Comparison of ENCODE assay signal across 12 mouse cellular contexts in the genomic region with DNA sequence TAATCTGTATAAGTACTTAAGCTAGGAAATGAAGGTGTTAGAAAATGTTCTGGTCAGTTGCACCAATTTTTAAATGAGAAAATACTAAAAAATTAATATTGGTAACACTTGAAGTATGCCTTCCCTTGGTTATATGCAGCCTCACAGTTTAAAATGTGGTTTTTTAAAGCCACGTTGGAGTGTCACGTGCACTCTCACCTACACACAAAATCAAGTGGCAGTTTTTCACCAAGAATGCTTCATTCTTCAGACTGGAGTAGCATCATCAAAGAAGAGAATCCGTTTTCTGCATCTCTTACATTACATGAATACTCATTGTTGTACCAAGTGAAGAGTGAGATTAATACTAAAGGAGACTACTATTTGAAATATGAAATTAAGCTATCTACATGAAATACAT. TPM values are rescaled to one million over a fixed set of nuclear protein-coding genes. Genes with fewer than 3 reads are reported as not detected.
DNase-seq lines count a peak whose midpoint lies in the region; ATAC-seq and TF ChIP-seq lines count a peak whose summit lies in the region.
"Had no signal": no experiment of that assay in that cellular context is flagged by ENCODE, and none has a peak within 500 bp of the region (broad histone marks: within the 10 kb centered on the region; RNA-seq: fewer than 3 reads in every experiment).

No protein-coding gene starts in this region.

- no peak overlapping the region for H3K9ac ChIP-seq in kidney, embryonic 15.5 days
- no peak overlapping the region for H3K9ac ChIP-seq in embryonic facial prominence, embryonic 14.5 days (ENCODE audit: low read depth, low read length)
- no peak overlapping the region for H3K9ac ChIP-seq in hindbrain, embryonic 13.5 days
- no peak overlapping the region for H3K9ac ChIP-seq in midbrain, embryonic 14.5 days (replicated peaks; ENCODE audit: low read length)

- peaks cover 21% of the 10 kb centered on the region; the same call in 1 of the 2 replicates for H3K4me1 ChIP-seq in kidney, embryonic 15.5 days
- H3K4me1 ChIP-seq in kidney, adult 2 months (ENCODE audit: control insufficient read depth, insufficient read depth, low read length): no peaks in the 10 kb centered on the region; the same call in 1 of the 2 replicates
- H3K4me1 ChIP-seq in embryonic facial prominence, embryonic 14.5 days (ENCODE audit: control insufficient read depth, insufficient read depth, low read length): peaks cover 13% of the 10 kb centered on the region
- peaks cover 50% of the 10 kb centered on the region for H3K4me1 ChIP-seq in hindbrain, embryonic 13.5 days (replicated peaks)
- peaks cover 39% of the 10 kb centered on the region for H3K4me1 ChIP-seq in midbrain, embryonic 14.5 days (ENCODE audit: control insufficient read depth, insufficient read depth, low read length)

- TF ChIP-seq CTCF in kidney, adult 2 months (conservative IDR thresholded peaks at IDR 0.05; ENCODE audit: insufficient read depth, insufficient read length, low read depth, low read length): no peak

- ATAC-seq in kidney, embryonic 15.5 days (replicated peaks; ENCODE audit: low FRiP score): no peak
- ATAC-seq in embryonic facial prominence, embryonic 14.5 days (ENCODE audit: low read depth): no peak
- no peak for ATAC-seq in hindbrain, embryonic 13.5 days (ENCODE audit: low FRiP score)
- no peak for ATAC-seq in midbrain, embryonic 14.5 days (ENCODE audit: low FRiP score, low TSS enrichment)

- no peak for DNase-seq in kidney, adult 2 months
- DNase-seq in embryonic facial prominence, embryonic 14.5 days (ENCODE audit: low spot score): no peak
- DNase-seq in midbrain, embryonic 14.5 days: no peak
- DNase-seq in yolk sac, embryonic 10.5 days (ENCODE audit: low spot score): no peak
- no peak for DNase-seq in urinary bladder, postnatal 4 days (ENCODE audit: low spot score in 2 of 2)
- no peak for DNase-seq in retina, postnatal 1 day
- DNase-seq: cerebellum, postnatal 36 days; gastrocnemius, postnatal 14 days; kidney, postnatal 25 days; thymus, postnatal 4 days had no signal

- no peak overlapping the region for H3K4me3 ChIP-seq in kidney, embryonic 15.5 days (replicated peaks)
- H3K4me3 ChIP-seq in kidney, adult 2 months (ENCODE audit: insufficient read depth, low read depth, low read length): no peak overlapping the region
- H3K4me3 ChIP-seq in embryonic facial prominence, embryonic 14.5 days (ENCODE audit: low read depth, low read length): peak overlapping the region; percentile 88
- H3K4me3 ChIP-seq in hindbrain, embryonic 13.5 days: peak overlapping the region; percentile 75
- peak overlapping the region; percentile 90 for H3K4me3 ChIP-seq in midbrain, embryonic 14.5 days (replicated peaks; ENCODE audit: low read depth, low read length)

- whole genome bisulfite sequencing in kidney, embryonic 15.5 days: 66% methylated on average over 3 of the region's 3 CpGs
- 92% methylated on average over 3 of the region's 3 CpGs for WGBS in kidney, adult 2 months
- 47% methylated on average over 3 of the region's 3 CpGs for WGBS in embryonic facial prominence, embryonic 14.5 days
- 54% methylated on average over 3 of the region's 3 CpGs for WGBS in hindbrain, embryonic 13.5 days
- WGBS in midbrain, embryonic 14.5 days: 56% methylated on average over 3 of the region's 3 CpGs

- TF ChIP-seq POLR2A in kidney, adult 2 months (IDR thresholded peaks at IDR 0.05; ENCODE audit: low read depth, low read length): no peak

- no peak overlapping the region for H3K27ac ChIP-seq in kidney, embryonic 15.5 days
- no peak overlapping the region for H3K27ac ChIP-seq in kidney, adult 2 months (ENCODE audit: insufficient read depth, low read depth, low read length)
- H3K27ac ChIP-seq in embryonic facial prominence, embryonic 14.5 days (replicated peaks; ENCODE audit: low read depth, low read length): no peak overlapping the region
- no peak overlapping the region for H3K27ac ChIP-seq in hindbrain, embryonic 13.5 days
- no peak overlapping the region for H3K27ac ChIP-seq in midbrain, embryonic 14.5 days (replicated peaks; ENCODE audit: low read depth, low read length)

- no peaks in the 10 kb centered on the region for H3K36me3 ChIP-seq in kidney, embryonic 15.5 days
- no peaks in the 10 kb centered on the region for H3K36me3 ChIP-seq in kidney, adult 2 months (ENCODE audit: control insufficient read depth, insufficient read depth, low read length)
- H3K36me3 ChIP-seq in embryonic facial prominence, embryonic 14.5 days (ENCODE audit: control insufficient read depth, insufficient read depth, low read length): no peaks in the 10 kb centered on the region
- H3K36me3 ChIP-seq in hindbrain, embryonic 13.5 days: no peaks in the 10 kb centered on the region
- no peaks in the 10 kb centered on the region for H3K36me3 ChIP-seq in midbrain, embryonic 14.5 days (ENCODE audit: control insufficient read depth, insufficient read depth, low read length)

- H3K9me3 ChIP-seq in kidney, embryonic 15.5 days (replicated peaks): no peaks in the 10 kb centered on the region
- H3K9me3 ChIP-seq in embryonic facial prominence, embryonic 14.5 days (ENCODE audit: control insufficient read depth, low read length): no peaks in the 10 kb centered on the region
- no peaks in the 10 kb centered on the region for H3K9me3 ChIP-seq in hindbrain, embryonic 13.5 days
- H3K9me3 ChIP-seq in midbrain, embryonic 14.5 days (ENCODE audit: control insufficient read depth, low read length): no peaks in the 10 kb centered on the region

- no peaks in the 10 kb centered on the region for H3K27me3 ChIP-seq in kidney, embryonic 15.5 days
- no peaks in the 10 kb centered on the region for H3K27me3 ChIP-seq in kidney, adult 2 months (replicated peaks; ENCODE audit: control insufficient read depth, insufficient read depth, low read length)
- H3K27me3 ChIP-seq in embryonic facial prominence, embryonic 14.5 days (replicated peaks; ENCODE audit: control insufficient read depth, insufficient read depth, low read length): no peaks in the 10 kb centered on the region
- no peaks in the 10 kb centered on the region for H3K27me3 ChIP-seq in hindbrain, embryonic 13.5 days
- no peaks in the 10 kb centered on the region for H3K27me3 ChIP-seq in midbrain, embryonic 14.5 days (ENCODE audit: control insufficient read depth, insufficient read depth, low read length)

- H3K4me2 ChIP-seq in kidney, embryonic 15.5 days: peak overlapping the region; percentile 73; the same call in 1 of the 2 replicates
- peak overlapping the region; percentile 78 for H3K4me2 ChIP-seq in embryonic facial prominence, embryonic 14.5 days (ENCODE audit: low read depth, low read length)
- H3K4me2 ChIP-seq in hindbrain, embryonic 13.5 days: peak overlapping the region; percentile 76
- peak overlapping the region; percentile 90 for H3K4me2 ChIP-seq in midbrain, embryonic 14.5 days (ENCODE audit: low read length)

RNA-seq across cellular contexts. Expression of gene Homer1, which starts 7.1 kb away (rescaled TPM):
- 5.5 and 5.9 TPM in 2 replicates for polyA plus RNA-seq in kidney, embryonic 15.5 days (2015; fragmentation: Nextera tagmentation; extraction: Ambion mirVana)
- 2.5 and 2.7 TPM in 2 replicates for polyA plus RNA-seq in kidney, adult 2 months (2012; rRNA removed)
- 8.7 and 9.1 TPM in 2 replicates for polyA plus RNA-seq in embryonic facial prominence, embryonic 14.5 days (2014; fragmentation: Nextera tagmentation; extraction: Ambion mirVana)
- 11.7 and 11.8 TPM in 2 replicates for polyA plus RNA-seq in hindbrain, embryonic 13.5 days (2015; fragmentation: Nextera tagmentation; extraction: Ambion mirVana)
- polyA plus RNA-seq in midbrain, embryonic 14.5 days (2014; fragmentation: Nextera tagmentation; extraction: Ambion mirVana): 17.1 and 17.4 TPM in 2 replicates

Comparison
In these comparisons a context has a peak if more than half of its experiments do, and no peak if none do; other contexts are left out.
1. H3K4me3 ChIP-seq: peak in embryonic facial prominence, embryonic 14.5 days (single experiment), hindbrain, embryonic 13.5 days (single experiment) and midbrain, embryonic 14.5 days (single experiment); none in kidney, embryonic 15.5 days (single experiment) and kidney, adult 2 months (single experiment).
2. Peak in every context shown above with its lines, with median percentiles within 50 percentile points of each other: H3K4me2 ChIP-seq.